Mouse (Mus musculus) gonadal fat pad, adult 2 months (tissue): ENCODE results near the gene Pcnx. TPM values are rescaled to one million over a fixed set of nuclear protein-coding genes. Genes with fewer than 3 reads are reported as not detected.

Source experiments
- DNase-seq: peaks from one replicate; pipeline ENCODE4 v3.0.0-alpha.2; 2012; ENCODE audit warnings: low read depth
- polyA plus RNA-seq: library from polyadenylated mRNA; depleted of rRNA; stranded (reverse); fragments of >200 nt; gene quantifications from 2 replicates; pipeline ENCODE4 v1.2.3, GENCODE M21; 2012; rRNA removed

Pcnx gene
- 30.1 and 42.9 TPM in 2 replicates for polyA plus RNA-seq

DNA sequence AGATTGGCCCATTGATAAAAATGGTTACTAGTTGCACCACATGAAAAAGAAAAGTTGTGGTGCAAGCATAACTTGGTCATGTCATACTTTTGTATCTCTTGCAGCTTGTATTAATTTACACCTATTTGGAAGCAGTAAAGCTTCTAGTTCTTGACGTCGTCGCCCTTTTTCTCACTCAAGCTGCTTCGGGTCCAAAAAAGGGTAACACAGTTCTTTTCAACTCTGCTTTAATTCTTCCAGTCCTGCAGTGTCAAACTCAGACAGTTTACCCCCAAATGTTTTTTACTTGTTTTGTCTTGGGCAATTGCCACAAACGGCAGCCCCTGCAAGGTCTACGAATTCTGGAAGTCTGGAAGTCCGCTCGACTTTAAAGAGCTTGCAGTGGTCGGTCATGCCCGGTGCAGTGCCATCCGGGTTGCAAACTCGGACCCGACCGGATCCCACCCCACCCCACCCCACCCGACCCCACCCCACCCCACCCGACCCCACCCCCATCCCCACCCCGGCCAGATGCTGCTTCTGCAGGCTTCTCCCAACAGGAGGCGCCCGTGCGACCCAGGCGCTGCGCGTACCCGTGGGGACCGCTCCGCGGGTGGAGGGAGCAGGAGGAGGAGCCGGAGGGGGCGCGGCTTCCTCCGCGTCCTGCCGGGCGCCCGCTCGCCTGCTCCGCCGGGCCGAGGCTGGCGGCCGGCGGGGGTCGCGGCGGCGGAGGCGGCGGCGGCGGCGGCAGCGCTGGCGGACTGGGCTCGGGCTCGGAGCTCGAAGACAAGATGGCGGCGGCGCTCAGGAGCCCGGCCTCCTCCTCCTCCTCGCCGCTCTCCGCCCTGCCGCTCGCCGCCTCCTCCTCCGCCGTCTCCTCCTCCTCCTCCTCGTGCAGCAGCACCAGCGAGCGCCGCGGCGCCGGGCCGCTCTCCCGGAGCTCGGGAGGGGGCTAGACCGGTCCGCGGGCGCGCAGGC, at the start of gene Pcnx:
Gene Pcnx (plus strand): TSS at position 673 of the 957 bp plus-strand sequence.
- DNase-seq: no peak

DNA sequence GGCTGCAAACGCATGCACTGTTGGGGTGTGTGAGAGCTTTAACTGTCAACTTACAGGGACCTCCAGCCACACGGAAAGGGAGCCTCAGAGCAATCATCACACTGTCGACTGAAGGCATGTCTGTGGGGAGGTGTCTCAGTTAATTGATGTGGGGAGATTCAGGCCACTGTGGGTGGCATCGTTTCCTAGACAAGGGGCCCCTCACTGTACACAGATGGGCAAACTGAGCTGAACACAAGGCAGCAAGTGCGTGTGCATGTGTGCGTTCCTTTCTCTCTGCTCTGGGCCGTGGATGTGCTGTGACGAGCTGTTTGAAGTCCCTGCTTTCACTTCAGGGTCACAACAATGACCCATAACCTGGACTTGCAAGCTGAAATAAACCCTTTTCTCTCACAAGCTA, 49.4 kb upstream of the Pcnx start:
- no peak for DNase-seq

DNA sequence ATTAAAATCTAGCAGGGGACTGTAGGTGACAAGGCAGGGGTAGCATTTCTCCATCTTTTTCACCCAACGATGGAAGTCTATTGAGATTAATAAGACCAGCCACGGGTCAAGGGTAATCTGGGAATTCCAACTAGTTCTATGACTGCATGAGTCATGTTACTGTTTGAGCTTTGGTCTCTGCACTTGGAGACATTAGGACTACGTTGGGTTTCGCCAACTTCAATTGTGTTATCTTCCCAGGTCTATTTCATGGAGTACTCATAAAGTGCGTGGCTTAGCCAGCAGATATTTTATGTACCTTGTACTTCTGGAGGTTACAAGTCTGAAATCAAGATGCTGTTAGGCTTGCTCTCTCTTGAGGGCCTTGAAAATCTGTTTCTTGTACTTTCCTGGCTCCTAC, 45.1 kb upstream of the Pcnx start:
- DNase-seq: no peak

DNA sequence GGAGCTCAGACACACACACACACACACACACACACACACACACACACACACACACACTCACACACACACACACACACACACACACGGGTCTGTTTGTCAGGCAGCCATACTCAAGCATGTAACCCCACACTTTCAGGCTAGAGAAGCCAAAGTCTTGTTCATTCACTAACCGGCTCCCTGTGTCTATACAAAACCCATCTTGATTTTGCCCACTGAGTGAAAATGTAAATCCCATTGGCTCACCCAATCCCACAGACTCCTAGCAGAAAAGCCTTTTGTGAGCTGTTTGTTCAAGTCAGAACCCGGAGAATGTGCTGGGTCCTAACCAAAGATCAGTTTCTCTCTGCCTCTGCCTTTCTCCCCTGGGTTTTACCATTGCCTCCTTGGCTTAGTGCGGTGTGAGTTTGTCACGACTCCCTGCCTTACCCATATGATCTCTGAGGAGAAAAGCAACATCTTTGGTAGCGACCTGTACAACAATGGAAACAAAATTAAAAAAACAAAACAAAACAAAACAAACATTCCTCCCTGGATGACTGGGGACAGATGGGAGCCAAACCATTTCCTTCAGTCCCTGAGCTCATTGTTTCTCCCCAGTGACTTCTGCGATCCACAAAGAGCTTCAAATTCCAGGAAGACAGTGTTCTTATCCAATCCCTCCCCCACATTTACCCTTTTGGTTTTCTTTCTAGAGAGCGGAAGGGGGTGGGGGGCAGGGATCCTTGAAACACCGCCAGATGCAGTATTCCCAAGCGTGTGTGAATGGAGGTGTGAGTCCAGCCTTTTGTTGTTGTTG, 43.3 kb upstream of the Pcnx start:
- DNase-seq: no peak

DNA sequence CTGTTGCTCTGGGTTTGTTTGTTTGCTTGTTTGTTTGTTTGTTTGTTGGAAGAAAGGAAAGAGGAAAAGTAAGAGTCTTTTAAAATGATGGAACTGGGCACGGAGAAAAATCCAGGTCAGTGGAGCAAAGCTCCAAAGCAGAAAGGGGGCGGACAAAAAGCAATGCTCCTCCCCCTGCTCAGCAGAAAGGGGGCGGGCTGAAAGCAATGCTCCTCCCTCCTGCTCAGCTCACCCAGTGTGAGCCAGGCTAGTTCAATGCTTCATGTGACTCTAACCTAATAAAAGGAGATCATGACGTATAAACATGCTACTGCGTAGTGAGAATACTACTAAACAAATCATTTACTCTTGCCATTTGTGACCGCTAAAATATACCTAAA, 42.7 kb upstream of the Pcnx start:
- DNase-seq: no peak

DNA sequence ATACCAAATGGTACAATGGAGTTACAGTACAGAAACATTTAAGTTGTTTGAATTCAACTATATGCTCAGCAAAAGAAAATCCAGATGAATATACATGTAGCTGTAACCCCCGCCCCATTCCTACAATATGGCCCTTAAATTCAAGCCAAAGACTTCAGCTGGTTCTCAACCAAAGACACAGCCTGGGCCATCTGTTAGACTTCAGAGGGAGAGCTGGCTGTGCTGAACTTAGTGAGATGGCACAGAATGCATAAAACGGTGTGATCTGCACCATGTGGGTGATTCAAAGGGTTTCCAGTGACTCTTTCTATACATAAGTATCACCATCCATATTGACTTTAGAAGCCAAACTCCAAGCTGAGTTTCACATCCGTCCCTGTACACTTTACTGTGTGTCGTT, 39.1 kb upstream of the Pcnx start:
- DNase-seq: no peak

DNA sequence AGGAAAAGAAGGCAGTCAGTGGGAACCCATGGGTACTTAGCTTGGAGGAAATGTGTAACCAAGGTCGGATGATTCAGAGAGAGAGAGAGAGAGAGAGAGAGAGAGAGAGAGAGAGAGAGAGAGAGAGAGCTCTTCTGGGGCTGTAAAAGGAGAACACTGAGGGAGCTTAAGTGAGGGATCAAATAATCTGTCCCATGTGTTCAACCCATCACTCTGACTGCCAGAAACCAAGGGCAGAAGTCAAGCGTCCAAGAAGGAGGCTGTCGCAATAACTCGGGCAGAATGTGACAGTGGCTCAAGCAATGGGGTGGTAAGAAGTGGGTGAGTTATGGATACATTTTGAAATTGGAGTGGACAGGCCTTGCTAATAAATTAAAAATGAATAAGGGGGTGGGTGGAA, 37.6 kb upstream of the Pcnx start:
- peak; percentile 38 for DNase-seq

DNA sequence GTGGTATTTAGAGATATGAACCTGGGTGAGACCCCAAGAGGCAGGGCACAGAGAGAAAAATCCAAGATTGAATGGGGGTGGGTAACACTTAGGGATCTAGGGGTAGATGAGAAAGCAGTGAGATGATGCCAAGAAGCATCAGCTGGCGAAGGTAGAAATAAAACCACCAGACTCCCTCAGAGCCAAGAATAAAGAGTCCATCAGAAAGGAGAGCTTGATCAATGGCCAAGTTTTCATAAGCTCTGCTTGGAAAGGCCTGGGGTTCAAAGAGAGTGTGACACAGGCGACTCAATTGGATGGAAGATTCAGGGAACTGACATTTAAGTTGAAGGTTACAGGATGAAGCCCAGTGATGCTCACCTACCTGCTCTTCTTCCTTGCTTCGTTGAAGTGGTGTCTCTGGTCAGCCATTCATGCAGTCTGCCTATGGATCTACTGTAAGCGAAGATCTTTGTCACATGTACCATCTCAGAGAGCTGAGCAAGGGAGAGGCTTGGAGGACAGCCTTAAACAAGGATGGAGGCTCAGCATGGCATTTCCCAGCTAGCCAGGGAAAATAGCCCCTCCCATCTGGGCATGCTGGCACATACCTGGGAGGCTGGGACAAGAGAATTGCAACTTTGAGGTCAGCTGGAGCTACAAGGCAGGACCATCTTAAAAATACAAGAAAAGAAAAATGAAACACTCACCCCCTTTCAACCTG, 36.9 kb upstream of the Pcnx start:
- no peak for DNase-seq

DNA sequence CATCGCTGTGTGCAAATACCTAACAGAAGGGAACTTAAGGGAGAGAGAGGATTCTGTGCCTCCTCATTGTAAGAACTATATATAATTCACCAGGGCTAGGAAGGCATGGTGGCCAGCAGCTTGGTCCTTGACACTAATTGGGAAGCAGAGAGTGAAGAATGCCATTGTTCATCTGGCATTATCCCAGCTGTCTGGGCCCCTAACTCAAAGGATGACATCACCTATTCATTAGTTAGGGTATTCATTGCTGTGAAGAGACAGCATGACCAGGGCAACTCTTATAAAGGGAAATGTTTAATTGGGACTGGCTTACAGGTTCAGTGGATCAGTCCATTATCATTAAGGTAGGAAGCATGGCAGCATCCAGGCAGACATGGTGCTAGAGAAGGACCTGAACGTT, 31.5 kb upstream of the Pcnx start:
- no peak for DNase-seq

GRCm38 (mm10) chr12:81832039-81832738, 27.6 kb upstream of the Pcnx start:
- DNase-seq: no peak

GRCm38 (mm10) chr12:81833094-81833493, 26.7 kb upstream of the Pcnx start:
- DNase-seq: no peak

- no peak for DNase-seq
Observed at GRCm38 (mm10) chr12:81836162-81836561, 23.7 kb upstream of the Pcnx start.

GRCm38 (mm10) chr12:81837463-81837862, 22.4 kb upstream of the Pcnx start:
- DNase-seq: no peak

DNA sequence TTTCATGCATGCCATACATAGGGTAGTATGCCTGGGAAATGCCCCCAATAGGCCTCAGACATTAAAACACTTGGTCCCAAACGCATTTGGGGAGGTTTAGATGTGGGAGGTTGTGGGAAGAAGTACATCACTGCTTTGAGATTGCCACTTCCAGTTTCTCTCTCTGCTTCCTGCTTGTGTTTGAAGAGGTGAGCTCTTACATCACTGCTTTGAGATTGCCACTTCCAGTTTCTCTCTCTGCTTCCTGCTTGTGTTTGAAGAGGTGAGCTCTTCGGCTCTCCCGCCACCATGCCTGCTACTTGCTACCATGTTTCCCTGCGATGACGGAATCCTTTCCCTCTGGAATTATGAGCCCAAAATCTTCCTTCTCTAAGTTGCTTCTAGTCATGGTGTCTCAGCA, 20.2 kb upstream of the Pcnx start:
- no peak for DNase-seq

DNA sequence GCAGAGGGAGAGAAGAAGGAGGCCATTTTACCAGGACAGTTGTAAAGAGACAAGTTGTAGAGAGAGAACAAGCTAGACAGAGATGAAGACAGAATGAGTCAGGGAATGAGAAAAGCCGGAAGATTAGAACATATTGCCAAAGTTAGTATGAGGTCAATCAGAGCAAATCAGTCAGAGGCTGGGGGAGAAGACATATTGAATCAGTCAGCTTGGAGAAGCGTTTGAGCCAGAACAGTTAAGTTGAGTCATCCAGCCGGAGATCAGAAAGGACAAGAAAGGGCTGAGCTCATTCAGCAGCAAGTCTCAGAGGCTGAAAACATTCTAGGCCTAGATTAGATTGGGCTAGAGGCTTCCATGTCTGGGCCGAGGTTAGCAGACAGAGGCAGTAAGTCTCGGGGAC, 18.8 kb upstream of the Pcnx start:
- no peak for DNase-seq

DNA sequence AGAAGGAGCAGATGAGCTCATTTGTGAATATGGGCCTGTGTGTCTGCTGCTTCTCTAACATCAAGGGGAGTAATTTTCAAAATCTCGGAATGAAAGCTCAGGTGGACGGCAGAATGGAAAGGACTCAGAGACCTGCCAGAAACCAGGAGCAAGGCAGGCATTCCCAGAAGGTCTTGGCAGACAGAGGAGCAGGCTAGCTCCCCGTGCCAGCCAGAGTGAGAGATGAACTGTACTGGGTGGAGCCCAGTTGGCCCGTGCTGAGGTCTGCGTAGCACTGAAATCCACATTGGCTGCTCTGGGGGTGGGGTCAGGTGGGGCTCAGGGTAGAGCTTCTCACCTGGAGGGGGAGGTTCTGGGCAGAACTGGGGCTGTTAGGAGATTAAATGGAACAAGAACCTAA, 16.3 kb upstream of the Pcnx start:
- DNase-seq: no peak

GRCm38 (mm10) chr12:81844572-81844971, 15.3 kb upstream of the Pcnx start:
- no peak for DNase-seq

DNA sequence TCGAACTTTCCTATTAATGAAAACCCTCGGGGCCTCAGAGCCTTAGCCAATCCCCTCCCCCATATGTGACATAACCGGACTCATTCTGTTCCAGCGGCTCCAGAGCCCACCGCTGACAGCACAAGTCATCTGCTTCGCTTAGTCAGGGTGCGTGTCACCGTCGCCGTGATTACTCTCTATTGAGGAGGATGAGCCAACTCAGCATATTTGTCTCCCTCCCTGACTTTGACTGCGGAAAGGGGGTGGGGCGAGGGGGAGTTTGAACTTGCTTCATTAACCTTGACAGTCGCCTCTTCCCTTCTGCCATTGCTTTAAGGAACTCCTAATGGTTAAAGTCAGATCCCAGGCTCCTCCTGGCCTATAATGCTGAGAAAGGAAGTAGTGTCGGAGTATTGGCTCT, 14.8 kb upstream of the Pcnx start:
- no peak for DNase-seq

DNA sequence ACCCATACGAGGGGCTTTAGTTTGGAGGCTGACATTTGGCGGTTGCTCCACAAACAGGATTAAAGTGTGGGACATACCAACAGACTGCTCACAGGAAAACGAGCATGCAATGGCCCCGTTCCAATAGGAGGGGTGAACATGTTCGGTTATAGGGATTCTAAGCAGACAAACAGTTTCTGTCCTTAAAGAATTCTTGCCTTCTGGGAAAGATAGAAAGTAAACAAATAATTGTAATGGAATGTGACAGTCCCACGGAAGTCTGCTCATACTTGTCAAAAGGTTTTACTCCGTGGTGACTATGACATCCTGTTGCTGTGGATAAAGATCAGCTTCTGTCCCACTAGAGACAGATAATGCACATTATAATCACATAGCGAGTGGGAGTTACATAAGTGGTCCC, 10.2 kb upstream of the Pcnx start:
- no peak for DNase-seq

DNA sequence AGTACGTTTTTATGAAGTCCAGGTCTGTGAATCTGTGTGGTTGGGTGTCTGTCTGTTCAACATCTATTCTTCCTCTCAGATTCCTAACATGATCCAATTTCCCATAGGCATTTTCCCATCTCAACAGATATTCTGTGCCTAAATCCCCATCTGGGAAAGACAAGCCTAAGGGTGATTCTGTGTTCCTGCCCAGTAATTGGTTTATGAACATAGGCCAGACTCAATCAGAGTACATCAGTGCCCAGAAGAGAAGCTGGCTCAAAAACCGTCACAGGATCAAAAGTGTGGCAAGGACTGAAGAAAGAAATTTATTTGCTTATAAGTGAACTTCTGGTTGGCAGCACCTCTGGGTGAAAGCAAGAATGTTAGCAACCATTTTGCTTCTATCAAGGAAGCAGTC, 7.3 kb upstream of the Pcnx start:
- DNase-seq: peak; percentile 63

GRCm38 (mm10) chr12:81852977-81853376, 6.8 kb upstream of the Pcnx start:
- no peak for DNase-seq

DNA sequence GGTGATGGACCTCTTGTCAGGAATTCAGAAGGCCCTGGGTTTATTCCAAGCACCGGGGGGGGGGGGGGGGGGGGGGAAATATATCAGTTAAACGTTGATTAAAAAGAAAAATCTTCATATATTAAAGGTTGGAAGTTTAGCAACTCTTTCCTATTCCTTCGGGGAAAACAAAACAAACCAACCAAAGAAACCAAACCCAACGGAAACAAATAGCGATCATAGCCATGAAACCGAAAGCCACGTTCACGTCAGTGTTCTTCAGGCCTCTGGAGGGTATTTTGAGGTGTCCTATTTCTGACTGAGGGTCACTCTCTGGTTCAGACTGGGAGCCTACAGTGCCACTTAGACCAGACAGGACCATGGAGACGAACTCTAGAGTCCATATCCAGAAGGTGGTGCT, 6.3 kb upstream of the Pcnx start:
- DNase-seq: no peak
